Mouse (Mus musculus): ENCODE measurements around the gene Glrx5. TPM values are rescaled to one million over a fixed set of nuclear protein-coding genes. Genes with fewer than 3 reads are reported as not detected.

Glrx5 gene
- polyA plus RNA-seq, 1 experiment: 93.0 TPM

GRCm38 (mm10) chr12:105073708-105074107 is 41.2 kb downstream of the Glrx5 start:
- no peak for DNase-seq (ENCODE audit: low read depth)

- DNase-seq (ENCODE audit: low read depth): no peak
Observed at GRCm38 (mm10) chr12:105075496-105075895, 43.0 kb downstream of the Glrx5 start.

- no peak for DNase-seq (ENCODE audit: low read depth)
Observed at GRCm38 (mm10) chr12:105076511-105076910, 44.0 kb downstream of the Glrx5 start.

GRCm38 (mm10) chr12:105077232-105077631 is 44.7 kb downstream of the Glrx5 start:
- DNase-seq (ENCODE audit: low read depth): no peak

GRCm38 (mm10) chr12:105084171-105084570 is 51.7 kb downstream of the Glrx5 start:
- DNase-seq (ENCODE audit: low read depth): no peak

GRCm38 (mm10) chr12:105084816-105085215 is 52.3 kb downstream of the Glrx5 start:
- no peak for DNase-seq (ENCODE audit: low read depth)

GRCm38 (mm10) chr12:105085296-105085695 is 52.8 kb downstream of the Glrx5 start:
- no peak for DNase-seq (ENCODE audit: low read depth)

- no peak for DNase-seq (ENCODE audit: low read depth)
Observed at GRCm38 (mm10) chr12:105086781-105087180, 54.3 kb downstream of the Glrx5 start.

- no peak for DNase-seq (ENCODE audit: low read depth)
Observed at GRCm38 (mm10) chr12:105087353-105087752, 54.9 kb downstream of the Glrx5 start.

GRCm38 (mm10) chr12:105089231-105089630 is 56.7 kb downstream of the Glrx5 start:
- no peak for DNase-seq (ENCODE audit: low read depth)

GRCm38 (mm10) chr12:105091604-105092003 is 59.1 kb downstream of the Glrx5 start:
- peak; percentile 52 for DNase-seq (ENCODE audit: low read depth)

Other genes starting within 250 kb of the Glrx5 start
- gene Clmn, start 167.6 kb upstream of the Glrx5 start, polyA plus RNA-seq (2012; rRNA removed): 11.7 and 17.2 TPM in 2 replicates
- gene Syne3, start 22.9 kb upstream of the Glrx5 start, polyA plus RNA-seq (2012; rRNA removed): 3.4 TPM in 2 replicates
- not detected in 2 replicates for gene Tcl1b2, start 113.3 kb downstream of the Glrx5 start, polyA plus RNA-seq (2012; rRNA removed)
- gene Tcl1b1, start 127.0 kb downstream of the Glrx5 start, polyA plus RNA-seq (2012; rRNA removed): not detected in 2 replicates
- gene Tcl1b5, start 143.7 kb downstream of the Glrx5 start, polyA plus RNA-seq (2012; rRNA removed): not detected in 2 replicates
- gene Tcl1b3, start 158.4 kb downstream of the Glrx5 start, polyA plus RNA-seq (2012; rRNA removed): not detected in 2 replicates
- gene Tcl1b4, start 169.3 kb downstream of the Glrx5 start, polyA plus RNA-seq (2012; rRNA removed): not detected in 2 replicates
- not detected in 2 replicates for gene Tcl1, start 190.1 kb downstream of the Glrx5 start, polyA plus RNA-seq (2012; rRNA removed)

Data from gonadal fat pad, adult 2 months (tissue).